Mouse (Mus musculus) forebrain, embryonic 14.5 days (tissue): Measurements from ENCODE around the gene Ptdss2. TPM values are rescaled to one million over a fixed set of nuclear protein-coding genes. Genes with fewer than 3 reads are reported as not detected.

Source experiments
- ATAC-seq: fragments of 200-750 bp; cut with Nextera tagmentation; 2 replicates; pipeline ENCODE4 v1.8.0; 2017; ENCODE audit warnings: mild to moderate bottlenecking, moderate library complexity
- DNase-seq: peaks from one replicate; pipeline ENCODE4 v3.0.0-alpha.2; 2015; ENCODE audit warnings: low spot score
- H3K27ac ChIP-seq: fragments of 300-500 bp; sonication (generic); 2 replicates; pipeline ENCODE4 v1.5.1; 2014; ENCODE audit warnings: low read depth, mild to moderate bottlenecking, control low read depth, low read length, moderate library complexity
- H3K27me3 ChIP-seq: fragments of 300-500 bp; sonication (generic); replicated peaks from 2 replicates; pipeline ENCODE4 v1.6.1; 2014; ENCODE audit warnings: low read length, control low read depth, mixed read lengths; ENCODE audit not compliant: control insufficient read depth, insufficient read depth
- H3K36me3 ChIP-seq: fragments of 300-500 bp; sonication (generic); 2 replicates; pipeline ENCODE4 v1.6.1; 2014; ENCODE audit warnings: low read length, control low read depth; ENCODE audit not compliant: control insufficient read depth, insufficient read depth
- H3K4me1 ChIP-seq: fragments of 300-500 bp; sonication (generic); 2 replicates; pipeline ENCODE4 v1.6.1; 2014; ENCODE audit warnings: antibody characterized with exemption, low read length, control low read depth; ENCODE audit not compliant: control insufficient read depth, insufficient read depth
- H3K4me2 ChIP-seq: fragments of 300-500 bp; sonication (generic); 2 replicates; pipeline ENCODE4 v1.6.1; 2014; ENCODE audit warnings: mild to moderate bottlenecking, control low read depth, low read length
- H3K4me3 ChIP-seq: fragments of 300-500 bp; sonication (generic); 2 replicates; pipeline ENCODE4 v1.5.1; 2014; ENCODE audit warnings: low read depth, low read length, control low read depth
- H3K9ac ChIP-seq: fragments of 300-500 bp; sonication (generic); 2 replicates; pipeline ENCODE4 v1.6.1; 2014; ENCODE audit warnings: mild to moderate bottlenecking, low read length, control low read depth, moderate library complexity
- H3K9me3 ChIP-seq: fragments of 300-500 bp; sonication (generic); replicated peaks from 2 replicates; pipeline ENCODE4 v1.6.1; 2016; ENCODE audit warnings: low read length, control low read depth, mixed read lengths; ENCODE audit not compliant: control insufficient read depth
- WGBS: fragments of 180-500 bp; shearing (Covaris S2); extraction: QIAGEN DNeasy Blood & Tissue Kit; methylation state at CpG from one replicate; pipeline ENCODE4 v1.1.7; 2014; 5-methylcytosine and 5-hydroxymethylcytosine counted together
- polyA plus RNA-seq: library from polyadenylated mRNA; unstranded; fragments of >200 nt; fragmentation: Nextera tagmentation; extraction: Ambion mirVana; gene quantifications from 2 replicates; pipeline ENCODE4 v1.2.1, GENCODE M21; 2014

The Ptdss2 gene
- polyA plus RNA-seq, 1 experiment from 2014 or later: 81.2 TPM

DNA sequence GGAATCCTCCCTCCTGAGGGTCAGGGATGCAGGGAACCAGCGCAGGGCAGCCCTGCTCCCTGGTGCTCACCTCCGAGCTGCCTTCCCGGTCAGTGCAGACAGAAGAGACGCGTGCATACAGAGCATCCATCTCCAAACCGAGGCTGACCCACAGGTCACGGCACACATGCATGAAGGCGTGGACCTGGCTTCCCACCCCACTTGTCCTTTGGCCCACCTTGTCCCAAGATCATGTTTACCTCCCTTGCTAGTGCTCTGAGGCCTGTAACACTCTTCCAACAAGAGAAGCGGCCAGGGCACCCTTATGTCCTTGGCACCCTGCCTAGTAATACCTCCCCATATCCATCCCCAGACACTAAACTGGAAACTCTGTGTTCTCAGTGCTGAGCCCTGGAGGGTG lies 6.3 kb upstream of the Ptdss2 start:
- Histone ChIP-seq H3K4me1 (no peaks in the 10 kb centered on the region), H3K36me3 (no peaks in the 10 kb centered on the region), H3K9me3 (no peaks in the 10 kb centered on the region), H3K4me3 (no peak overlapping the region), H3K4me2 (no peak overlapping the region), H3K9ac (no peak overlapping the region), H3K27ac (no peak overlapping the region), H3K27me3 (no peaks in the 10 kb centered on the region)
- WGBS: 88% methylated on average over 9 of the region's 9 CpGs
- DNase-seq (no peak), ATAC-seq (no peak)

DNA sequence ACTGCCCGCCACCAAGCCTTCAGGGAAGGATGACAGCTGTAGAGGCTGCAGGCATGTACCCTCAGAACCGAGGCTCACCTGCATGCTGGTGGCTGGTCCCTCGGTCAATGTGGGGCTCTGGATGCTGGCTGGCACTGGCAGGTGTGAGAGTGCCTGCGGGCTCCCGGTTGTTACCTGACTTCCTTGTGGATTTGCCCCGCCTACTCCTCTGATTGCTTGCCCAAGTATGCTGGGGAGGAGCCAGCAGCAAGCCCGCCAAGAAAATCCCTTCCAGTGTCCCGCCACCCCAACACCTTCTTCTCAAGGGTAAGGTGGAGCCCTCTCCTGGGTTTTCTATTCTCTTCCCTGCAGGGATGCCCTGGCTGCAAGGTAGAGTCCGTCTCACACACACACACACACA lies 4.5 kb upstream of the Ptdss2 start, which contains the start of gene Ano9:
Gene Ano9 (minus strand): TSS at position 171 of the 400 bp plus-strand sequence.
- Histone ChIP-seq H3K9me3 (no peaks in the 10 kb centered on the region), H3K4me1 (no peaks in the 10 kb centered on the region), H3K9ac (no peak within 1 kb of the TSS), H3K27ac (no peak within 1 kb of the TSS), H3K27me3 (no peaks in the 10 kb centered on the region), H3K36me3 (no peaks in the 10 kb centered on the region), H3K4me3 (no peak within 1 kb of the TSS), H3K4me2 (no peak within 1 kb of the TSS)
- ATAC-seq (no peak), DNase-seq (no peak)
- 16% methylated on average over 9 of the region's 9 CpGs for WGBS

DNA sequence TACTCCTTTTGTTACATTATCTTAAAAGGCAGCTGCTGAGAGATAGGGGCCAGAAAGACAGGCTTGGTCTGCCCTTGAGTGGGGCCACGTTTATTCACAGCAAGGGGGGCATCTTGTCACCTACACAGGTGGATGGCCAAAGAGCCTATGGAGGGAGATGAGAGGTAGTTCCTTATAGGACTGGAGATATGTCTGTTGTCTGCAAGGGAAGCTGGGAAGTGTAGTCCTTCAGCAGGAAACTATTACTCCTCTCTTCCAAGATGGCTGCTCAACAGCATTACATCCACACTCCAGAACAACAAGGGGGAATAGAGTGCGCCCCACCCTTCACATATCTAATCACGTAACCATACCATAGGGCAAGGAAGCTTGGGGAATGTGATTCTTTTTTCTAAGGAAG lies 2.7 kb upstream of the Ptdss2 start:
- WGBS: 67% methylated on average over 3 of the region's 3 CpGs
- Histone ChIP-seq H3K36me3 (no peaks in the 10 kb centered on the region), H3K27ac (no peak overlapping the region), H3K4me2 (no peak overlapping the region), H3K27me3 (no peaks in the 10 kb centered on the region), H3K4me3 (no peak overlapping the region), H3K9ac (no peak overlapping the region), H3K4me1 (no peaks in the 10 kb centered on the region), H3K9me3 (no peaks in the 10 kb centered on the region)
- DNase-seq (peak; percentile 17), ATAC-seq (no peak)

DNA sequence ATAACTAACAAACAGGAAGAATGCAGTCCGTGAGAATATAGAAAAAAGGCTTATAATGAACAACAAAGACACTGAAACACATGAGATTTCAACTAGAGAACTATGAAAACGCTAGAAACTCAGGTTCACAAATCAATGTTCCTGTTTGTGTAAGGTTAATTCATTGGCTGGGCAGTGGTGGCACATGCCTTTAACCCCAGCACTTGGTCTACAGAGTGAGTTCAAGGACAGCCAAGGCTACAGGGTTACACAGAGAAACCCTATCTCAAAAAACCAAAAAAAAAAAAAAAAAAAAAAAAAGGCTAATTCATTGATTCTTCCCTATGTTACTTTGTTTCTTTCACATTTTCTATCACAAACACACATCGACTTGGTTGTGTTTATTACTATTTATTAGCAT lies 1.6 kb upstream of the Ptdss2 start:
- Histone ChIP-seq H3K9me3 (no peaks in the 10 kb centered on the region), H3K4me1 (no peaks in the 10 kb centered on the region), H3K4me2 (no peak overlapping the region), H3K9ac (no peak overlapping the region), H3K36me3 (no peaks in the 10 kb centered on the region), H3K4me3 (no peak overlapping the region), H3K27ac (no peak overlapping the region), H3K27me3 (no peaks in the 10 kb centered on the region)
- WGBS: 89% methylated on average over 3 of the region's 3 CpGs
- ATAC-seq: no peak
- DNase-seq: no peak

DNA sequence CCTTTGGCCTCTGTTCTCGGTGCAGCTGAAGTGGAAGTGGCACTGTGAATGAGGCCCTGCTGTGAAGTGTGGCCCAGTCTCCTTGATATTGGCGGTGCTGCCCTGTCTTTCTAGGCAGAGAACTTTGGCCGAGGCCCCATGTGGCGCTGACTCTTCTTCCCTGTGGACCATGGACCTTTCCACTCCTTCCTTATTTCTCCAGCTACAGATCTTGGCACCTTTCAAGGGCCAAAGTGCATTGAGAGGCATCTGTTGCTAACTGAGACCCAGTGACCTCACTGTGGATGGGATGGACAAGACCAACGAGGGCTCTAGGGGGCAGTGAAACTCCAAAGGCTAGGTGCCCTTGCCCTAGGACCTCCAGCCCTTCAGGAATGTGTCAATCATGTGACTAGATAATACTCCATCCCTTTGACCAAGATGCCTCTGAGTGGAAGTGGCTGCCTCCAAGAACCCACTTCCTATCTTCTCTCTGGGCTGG lies 1.1 kb upstream of the Ptdss2 start:
- WGBS: 80% methylated on average over 5 of the region's 5 CpGs
- Histone ChIP-seq H3K9me3 (no peaks in the 10 kb centered on the region), H3K4me2 (no peak overlapping the region), H3K27me3 (no peaks in the 10 kb centered on the region), H3K4me3 (no peak overlapping the region), H3K27ac (no peak overlapping the region), H3K36me3 (no peaks in the 10 kb centered on the region), H3K4me1 (no peaks in the 10 kb centered on the region), H3K9ac (no peak overlapping the region)
- ATAC-seq (no peak), DNase-seq (no peak)

DNA sequence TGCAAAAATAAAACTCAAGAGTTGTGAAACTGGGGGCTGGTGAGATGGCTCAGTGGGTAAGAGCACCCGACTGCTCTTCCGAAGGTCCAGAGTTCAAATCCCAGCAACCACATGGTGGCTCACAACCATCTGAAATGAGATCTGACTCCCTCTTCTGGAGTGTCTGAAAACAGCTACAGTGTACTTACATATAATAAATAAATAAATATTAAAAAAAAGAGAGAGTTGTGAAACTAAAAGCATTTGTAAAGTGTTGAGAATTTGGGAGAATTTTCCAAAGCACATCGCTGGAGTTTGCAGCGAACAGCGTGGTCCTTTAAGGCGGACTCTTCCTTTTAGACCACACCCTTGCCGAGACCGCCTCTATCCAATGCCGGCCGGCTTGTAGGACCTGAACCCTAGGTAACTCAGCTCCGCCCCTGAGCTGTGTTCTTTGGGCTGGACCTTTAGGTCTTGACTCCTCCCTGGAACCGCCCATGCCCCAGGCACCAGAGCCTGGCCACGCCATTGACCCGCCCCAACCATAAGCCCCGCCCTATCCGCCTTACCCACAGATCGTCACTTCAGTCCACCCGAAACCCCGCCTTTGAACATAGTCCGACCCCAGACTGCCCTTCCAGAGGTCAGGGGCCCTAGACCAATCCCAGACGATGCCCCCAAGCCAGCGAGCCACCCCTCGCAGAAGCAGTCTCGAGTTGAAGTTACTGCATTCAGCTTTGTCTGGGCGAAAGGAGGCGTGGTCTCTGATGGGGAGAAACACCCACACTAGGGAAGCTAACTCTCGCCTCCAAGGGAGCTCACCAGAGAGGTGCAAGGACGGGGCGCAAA lies 721 bp downstream of the Ptdss2 start:
- Histone ChIP-seq H3K27ac (peak overlapping the region; percentile 74), H3K36me3 (no peaks in the 10 kb centered on the region), H3K4me2 (peak overlapping the region; percentile 59), H3K9me3 (no peaks in the 10 kb centered on the region), H3K4me3 (peak overlapping the region; percentile 46), H3K9ac (peak overlapping the region; percentile 72), H3K27me3 (no peaks in the 10 kb centered on the region), H3K4me1 (no peaks in the 10 kb centered on the region)
- DNase-seq (peak; percentile 91), ATAC-seq (peak; percentile 96)
- 2% methylated on average over 29 of the region's 29 CpGs for WGBS

DNA sequence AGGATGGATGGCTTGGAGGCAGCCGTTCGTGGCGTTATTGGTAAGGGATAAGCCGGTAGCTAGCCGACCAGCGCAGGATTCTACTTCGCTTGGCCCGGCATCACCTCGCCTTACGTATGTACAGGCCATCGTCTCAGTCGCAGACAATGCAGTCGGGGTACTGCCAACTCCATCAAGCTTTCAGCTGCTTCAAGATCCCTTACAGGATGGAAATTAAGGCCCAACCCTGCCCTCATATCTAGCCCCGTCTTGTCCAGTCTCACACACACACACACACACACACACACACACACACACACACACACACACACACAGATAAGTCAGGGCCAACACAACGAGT lies 1.3 kb downstream of the Ptdss2 start:
- H3K4me1 ChIP-seq: no peaks in the 10 kb centered on the region
- H3K4me2 ChIP-seq: peak overlapping the region; percentile 59
- 3% methylated on average over 15 of the region's 15 CpGs for WGBS
- H3K27ac ChIP-seq: peak overlapping the region; percentile 74
- no peaks in the 10 kb centered on the region for H3K36me3 ChIP-seq
- no peaks in the 10 kb centered on the region for H3K9me3 ChIP-seq
- no peaks in the 10 kb centered on the region for H3K27me3 ChIP-seq
- H3K4me3 ChIP-seq: peak overlapping the region; percentile 46
- ATAC-seq: no peak
- no peak for DNase-seq
- peak overlapping the region; percentile 72 for H3K9ac ChIP-seq

DNA sequence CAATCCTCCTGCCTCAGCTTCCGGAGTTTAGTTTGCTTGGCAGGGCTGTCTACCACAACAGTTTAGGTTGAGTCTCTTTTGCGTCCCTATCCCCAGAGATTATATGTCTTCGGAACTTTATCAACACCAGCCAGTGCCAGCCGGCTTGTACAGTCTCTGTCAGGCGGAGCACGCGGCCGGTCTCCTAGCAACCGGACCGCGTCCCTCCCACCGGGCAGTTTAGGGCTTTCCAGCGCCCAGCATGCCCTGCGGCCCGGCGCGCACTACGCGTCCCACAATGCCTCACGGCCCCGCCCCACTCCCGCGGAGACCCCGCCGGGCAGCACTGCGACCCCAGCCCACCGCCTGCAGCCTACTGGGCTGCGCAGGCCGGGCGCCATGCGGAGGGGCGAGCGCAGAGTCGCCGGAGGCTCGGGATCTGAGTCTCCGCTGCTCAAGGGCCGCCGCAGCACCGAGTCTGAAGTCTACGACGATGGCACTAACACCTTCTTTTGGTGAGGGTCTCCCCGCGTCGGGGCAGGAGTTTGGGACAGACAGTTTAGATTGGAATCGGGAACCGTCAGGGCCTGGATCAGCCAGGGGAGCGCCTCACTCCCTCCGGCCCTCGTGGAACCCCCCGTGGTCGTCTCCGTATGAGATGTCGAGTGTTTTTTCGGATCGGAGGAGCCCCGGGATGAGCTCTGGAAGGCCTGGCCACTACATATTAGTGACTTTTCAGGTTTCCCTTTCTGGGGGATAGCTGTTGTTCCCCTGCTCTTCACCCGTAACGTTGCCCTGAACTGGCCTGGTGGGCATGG lies 9.0 kb downstream of the Ptdss2 start:
- Histone ChIP-seq H3K4me3 (peak overlapping the region; percentile 85), H3K9me3 (no peaks in the 10 kb centered on the region), H3K4me2 (peak overlapping the region; percentile 88), H3K36me3 (peaks cover 13% of the 10 kb centered on the region), H3K27ac (peak overlapping the region; percentile 58; the same call in 1 of the 2 replicates), H3K27me3 (no peaks in the 10 kb centered on the region), H3K9ac (peak overlapping the region; percentile 96), H3K4me1 (peaks cover 9% of the 10 kb centered on the region)
- ATAC-seq (peak; percentile 100), DNase-seq (peak; percentile 97)
- under 1% methylated on average over 59 of the region's 59 CpGs for WGBS
